Mouse (Mus musculus): Measurements from ENCODE around the gene Smarca5.

Smarca5 gene

DNA sequence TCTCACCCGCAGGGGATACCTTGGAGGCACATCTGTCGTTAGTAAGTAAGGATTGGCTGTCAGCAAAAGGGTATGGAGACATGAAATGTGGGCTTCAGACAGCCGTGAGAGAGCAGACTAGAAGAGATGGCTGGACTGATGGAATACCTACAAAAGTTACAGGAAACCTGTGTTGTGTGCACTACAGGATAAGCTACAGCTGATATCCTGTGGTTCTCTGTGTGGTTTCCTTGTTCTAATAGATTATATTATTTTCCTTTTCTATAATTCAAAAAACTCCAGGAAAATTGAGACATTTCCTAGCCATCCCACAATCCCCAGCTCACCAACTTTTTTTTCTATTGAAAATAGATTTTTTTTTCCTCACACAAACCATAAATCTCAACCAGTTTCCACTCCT, 75.8 kb downstream of the Smarca5 start:
- no peak for DNase-seq

DNA sequence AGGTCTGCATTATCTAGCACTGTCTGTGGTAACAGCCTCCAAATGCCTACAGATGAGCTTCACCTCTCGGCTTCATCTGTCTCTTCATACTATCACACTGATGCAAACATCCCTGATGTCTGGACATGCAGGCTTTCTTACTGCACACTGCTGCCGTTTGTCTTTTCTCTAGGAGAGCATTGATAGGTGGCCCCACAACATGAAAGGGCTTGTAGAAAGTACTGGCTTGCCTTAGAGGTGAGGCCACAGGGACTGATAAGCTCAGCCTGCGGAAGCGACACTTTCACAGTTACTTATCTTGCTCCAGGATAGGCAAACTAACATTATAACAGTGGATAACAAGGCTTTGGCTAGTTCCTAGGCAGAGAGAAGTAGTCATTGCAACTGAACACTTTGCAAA, 78.2 kb downstream of the Smarca5 start:
- no peak for DNase-seq

DNA sequence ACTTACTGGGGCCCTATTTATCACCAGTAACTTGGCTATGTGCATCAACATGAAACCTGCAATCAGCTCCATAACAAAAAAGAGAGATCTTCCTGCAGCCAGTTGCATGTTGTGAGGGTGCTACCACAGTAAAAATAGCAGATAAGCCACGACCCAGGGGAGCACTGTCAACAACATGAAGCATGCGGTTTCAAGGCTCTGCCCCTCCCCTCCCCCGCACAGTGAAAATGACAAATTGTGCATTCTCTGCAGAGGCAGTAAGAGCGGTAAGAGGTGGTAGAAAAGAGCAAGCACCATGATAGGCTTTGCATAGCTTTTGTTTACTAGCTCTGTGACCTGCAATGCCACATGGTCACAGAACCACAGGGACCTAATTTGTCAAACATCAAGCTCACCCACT, 81.7 kb downstream of the Smarca5 start:
- no peak for DNase-seq
